Mouse (Mus musculus) hindbrain, embryonic 10.5 days (tissue): ENCODE measurements around the gene Fuca1. TPM values are rescaled to one million over a fixed set of nuclear protein-coding genes. Genes with fewer than 3 reads are reported as not detected.

ENCODE experiments used
- DNase-seq: peaks from one replicate; pipeline ENCODE4 v3.0.0-alpha.2; 2017; ENCODE audit warnings: low spot score
- H3K27ac ChIP-seq: fragments of 300-500 bp; sonication (generic); 2 replicates; pipeline ENCODE4 v1.5.1; 2016; ENCODE audit warnings: mild to moderate bottlenecking, moderate library complexity
- H3K27me3 ChIP-seq: fragments of 300-500 bp; sonication (generic); 2 replicates; pipeline ENCODE4 v1.6.1; 2016; ENCODE audit warnings: mild to moderate bottlenecking; ENCODE audit not compliant: poor library complexity, insufficient read depth, severe bottlenecking
- H3K36me3 ChIP-seq: fragments of 300-500 bp; sonication (generic); 2 replicates; pipeline ENCODE4 v1.6.1; 2016; ENCODE audit warnings: mild to moderate bottlenecking, moderate library complexity
- H3K4me1 ChIP-seq: fragments of 300-500 bp; sonication (generic); replicated peaks from 2 replicates; pipeline ENCODE4 v1.6.1; 2016; ENCODE audit warnings: mild to moderate bottlenecking
- H3K4me3 ChIP-seq: fragments of 300-500 bp; sonication (generic); 2 replicates; pipeline ENCODE4 v1.5.1; 2016; ENCODE audit warnings: mild to moderate bottlenecking, moderate library complexity
- H3K9me3 ChIP-seq: fragments of 300-500 bp; sonication (generic); 2 replicates; pipeline ENCODE4 v1.6.1; 2016; ENCODE audit warnings: mild to moderate bottlenecking, moderate library complexity
- WGBS: fragments of 180-500 bp; shearing (Covaris S2); methylation state at CpG from one replicate; pipeline ENCODE4 v1.1.7; 2016; 5-methylcytosine and 5-hydroxymethylcytosine counted together
- polyA plus RNA-seq: library from polyadenylated mRNA; unstranded; fragments of >200 nt; fragmentation: Nextera tagmentation; extraction: Ambion mirVana; gene quantifications from 2 replicates; pipeline ENCODE4 v1.2.1, GENCODE M21; 2016

Fuca1 gene
- polyA plus RNA-seq, 1 experiment from 2014 or later: 59.5 TPM

- no peaks in the 10 kb centered on the region for H3K27me3 ChIP-seq
- no peak for DNase-seq
- H3K36me3 ChIP-seq: peaks cover 8% of the 10 kb centered on the region
- H3K4me1 ChIP-seq: peaks cover 12% of the 10 kb centered on the region
- no peaks in the 10 kb centered on the region for H3K9me3 ChIP-seq
- 91% methylated on average over 13 of the region's 13 CpGs for WGBS
- no peak overlapping the region for H3K27ac ChIP-seq
- H3K4me3 ChIP-seq: no peak overlapping the region
Measured at GRCm38 (mm10) chr4:135918635-135919279, 1.8 kb upstream of the Fuca1 start.

GRCm38 (mm10) chr4:135919280-135919639, 1.3 kb upstream of the Fuca1 start:
- no peak for DNase-seq
- H3K4me1 ChIP-seq: peaks cover 12% of the 10 kb centered on the region
- H3K36me3 ChIP-seq: peaks cover 8% of the 10 kb centered on the region
- H3K27ac ChIP-seq: no peak overlapping the region
- H3K27me3 ChIP-seq: no peaks in the 10 kb centered on the region
- 93% methylated on average over 3 of the region's 3 CpGs for WGBS
- no peak overlapping the region for H3K4me3 ChIP-seq
- H3K9me3 ChIP-seq: no peaks in the 10 kb centered on the region

GRCm38 (mm10) chr4:135921257-135922120, 954 bp downstream of the Fuca1 start:
- Histone ChIP-seq H3K4me3 (peak overlapping the region; percentile 71), H3K4me1 (peaks cover 12% of the 10 kb centered on the region), H3K27ac (peak overlapping the region; percentile 87; the same call in 1 of the 2 replicates), H3K9me3 (no peaks in the 10 kb centered on the region), H3K27me3 (no peaks in the 10 kb centered on the region), H3K36me3 (peaks cover 24% of the 10 kb centered on the region)
- DNase-seq: peak; percentile 25
- WGBS: 11% methylated on average over 26 of the region's 26 CpGs

- H3K4me3 ChIP-seq: peak overlapping the region; percentile 71
- H3K9me3 ChIP-seq: no peaks in the 10 kb centered on the region
- peaks cover 12% of the 10 kb centered on the region for H3K4me1 ChIP-seq
- no peak for DNase-seq
- 87% methylated on average over 1 of the region's 1 CpGs for WGBS
- peaks cover 29% of the 10 kb centered on the region for H3K36me3 ChIP-seq
- H3K27me3 ChIP-seq: no peaks in the 10 kb centered on the region
- H3K27ac ChIP-seq: no peak overlapping the region
Measured at GRCm38 (mm10) chr4:135922190-135922589, 1.7 kb downstream of the Fuca1 start.

GRCm38 (mm10) chr4:135924418-135924817, 3.9 kb downstream of the Fuca1 start:
- no peak overlapping the region for H3K4me3 ChIP-seq
- H3K36me3 ChIP-seq: peaks cover 42% of the 10 kb centered on the region
- WGBS: 95% methylated on average over 2 of the region's 2 CpGs

GRCm38 (mm10) chr4:135925341-135925740, 4.8 kb downstream of the Fuca1 start:
- no peak overlapping the region for H3K4me3 ChIP-seq
- no peak for DNase-seq

More at GRCm38 (mm10) chr4:135924418-135924817, 3.9 kb downstream of the Fuca1 start:
- H3K4me1 ChIP-seq: peaks cover 12% of the 10 kb centered on the region
- H3K27me3 ChIP-seq: no peaks in the 10 kb centered on the region
- H3K9me3 ChIP-seq: no peaks in the 10 kb centered on the region
- H3K27ac ChIP-seq: no peak overlapping the region
- DNase-seq: no peak

GRCm38 (mm10) chr4:135926195-135926808, 5.8 kb downstream of the Fuca1 start:
- Histone ChIP-seq H3K27me3 (no peaks in the 10 kb centered on the region), H3K9me3 (no peaks in the 10 kb centered on the region), H3K4me1 (peaks cover 10% of the 10 kb centered on the region), H3K36me3 (peaks cover 51% of the 10 kb centered on the region), H3K4me3 (no peak overlapping the region), H3K27ac (no peak overlapping the region)
- no peak for DNase-seq
- 88% methylated on average over 10 of the region's 10 CpGs for WGBS

More at GRCm38 (mm10) chr4:135925341-135925740, 4.8 kb downstream of the Fuca1 start:
- 93% methylated on average over 5 of the region's 5 CpGs for WGBS
- Histone ChIP-seq H3K4me1 (peaks cover 12% of the 10 kb centered on the region), H3K36me3 (peaks cover 42% of the 10 kb centered on the region), H3K27ac (no peak overlapping the region), H3K27me3 (no peaks in the 10 kb centered on the region), H3K9me3 (no peaks in the 10 kb centered on the region)

GRCm38 (mm10) chr4:135926861-135927260, 6.3 kb downstream of the Fuca1 start:
- Histone ChIP-seq H3K27me3 (no peaks in the 10 kb centered on the region), H3K4me1 (peaks cover 4% of the 10 kb centered on the region), H3K9me3 (no peaks in the 10 kb centered on the region), H3K4me3 (no peak overlapping the region), H3K36me3 (peaks cover 55% of the 10 kb centered on the region), H3K27ac (no peak overlapping the region)
- no peak for DNase-seq
- WGBS: 93% methylated on average over 3 of the region's 3 CpGs

- Histone ChIP-seq H3K4me1 (no peaks in the 10 kb centered on the region), H3K4me3 (no peak overlapping the region), H3K9me3 (no peaks in the 10 kb centered on the region), H3K27ac (no peak overlapping the region), H3K36me3 (peaks cover 61% of the 10 kb centered on the region), H3K27me3 (no peaks in the 10 kb centered on the region)
- WGBS: 85% methylated on average over 9 of the region's 9 CpGs
- no peak for DNase-seq
Measured at GRCm38 (mm10) chr4:135928376-135928775, 7.8 kb downstream of the Fuca1 start.

- no peaks in the 10 kb centered on the region for H3K27me3 ChIP-seq
- 91% methylated on average over 5 of the region's 5 CpGs for WGBS
- no peak overlapping the region for H3K4me3 ChIP-seq
- no peak overlapping the region for H3K27ac ChIP-seq
- no peaks in the 10 kb centered on the region for H3K4me1 ChIP-seq
- no peaks in the 10 kb centered on the region for H3K9me3 ChIP-seq
- peaks cover 70% of the 10 kb centered on the region for H3K36me3 ChIP-seq
- no peak for DNase-seq
Measured at GRCm38 (mm10) chr4:135929405-135929804, 8.9 kb downstream of the Fuca1 start.

GRCm38 (mm10) chr4:135929828-135930227, 9.3 kb downstream of the Fuca1 start:
- Histone ChIP-seq H3K27me3 (no peaks in the 10 kb centered on the region), H3K4me3 (no peak overlapping the region), H3K27ac (no peak overlapping the region), H3K4me1 (peaks cover under 1% of the 10 kb centered on the region; the same call in 1 of the 2 replicates), H3K9me3 (no peaks in the 10 kb centered on the region), H3K36me3 (peaks cover 71% of the 10 kb centered on the region)
- no peak for DNase-seq
- WGBS: 92% methylated on average over 9 of the region's 9 CpGs

- Histone ChIP-seq H3K27ac (no peak overlapping the region), H3K9me3 (no peaks in the 10 kb centered on the region), H3K36me3 (peaks cover 67% of the 10 kb centered on the region), H3K4me3 (no peak overlapping the region), H3K4me1 (peaks cover 5% of the 10 kb centered on the region), H3K27me3 (no peaks in the 10 kb centered on the region)
- 96% methylated on average over 8 of the region's 8 CpGs for WGBS
- no peak for DNase-seq
Measured at GRCm38 (mm10) chr4:135930239-135930638, 9.7 kb downstream of the Fuca1 start.

- DNase-seq: peak; percentile 14
- H3K27ac ChIP-seq: no peak overlapping the region
- H3K4me3 ChIP-seq: no peak overlapping the region
- H3K4me1 ChIP-seq: peaks cover 14% of the 10 kb centered on the region
- no peaks in the 10 kb centered on the region for H3K9me3 ChIP-seq
- H3K36me3 ChIP-seq: peaks cover 52% of the 10 kb centered on the region
- no peaks in the 10 kb centered on the region for H3K27me3 ChIP-seq
- WGBS: 66% methylated on average over 5 of the region's 5 CpGs
Measured at GRCm38 (mm10) chr4:135931832-135932231, 11.3 kb downstream of the Fuca1 start.
